Mouse (Mus musculus): Measurements from ENCODE around the gene Sec16b. TPM values are rescaled to one million over a fixed set of nuclear protein-coding genes. Genes with fewer than 3 reads are reported as not detected.

The Sec16b gene
- polyA plus RNA-seq (2012; rRNA removed) = 0.47 and 0.64 TPM in 2 replicates

- no peak for TF ChIP-seq CTCF (IDR thresholded peaks at IDR 0.05; ENCODE audit: borderline replicate concordance, extremely low read depth, insufficient read depth, insufficient read length)
- TF ChIP-seq POLR2A (IDR thresholded peaks at IDR 0.05; ENCODE audit: borderline replicate concordance, extremely low read depth, insufficient read depth, insufficient read length, poor library complexity, severe bottlenecking) = no peak
These were observed at the start of gene Sec16b for GRCm38 (mm10) chr1:157506522-157506921. Sec16b (plus strand) TSS chr1:157506728.

GRCm38 (mm10) chr1:157457789-157458188 lies 48.7 kb upstream of the Sec16b start:
- TF ChIP-seq POLR2A (IDR thresholded peaks at IDR 0.05; ENCODE audit: borderline replicate concordance, extremely low read depth, insufficient read depth, insufficient read length, poor library complexity, severe bottlenecking) (no peak), CTCF (IDR thresholded peaks at IDR 0.05; ENCODE audit: borderline replicate concordance, extremely low read depth, insufficient read depth, insufficient read length) (no peak)
- DNase-seq (ENCODE audit: low read depth) = peak; percentile 57

More at GRCm38 (mm10) chr1:157506522-157506921, at the start of gene Sec16b:
- peak; percentile 61 for DNase-seq (ENCODE audit: low read depth)

- TF ChIP-seq POLR2A (IDR thresholded peaks at IDR 0.05; ENCODE audit: borderline replicate concordance, extremely low read depth, insufficient read depth, insufficient read length, poor library complexity, severe bottlenecking) (no peak), CTCF (IDR thresholded peaks at IDR 0.05; ENCODE audit: borderline replicate concordance, extremely low read depth, insufficient read depth, insufficient read length) (peak; percentile 68)
- peak; percentile 86 for DNase-seq (ENCODE audit: low read depth)
These were observed 47.9 kb upstream of the Sec16b start, which contains the start of gene Cryzl2 for GRCm38 (mm10) chr1:157458421-157459208. Cryzl2 (plus strand) TSS chr1:157458577.

- TF ChIP-seq CTCF (IDR thresholded peaks at IDR 0.05; ENCODE audit: borderline replicate concordance, extremely low read depth, insufficient read depth, insufficient read length) (no peak), POLR2A (IDR thresholded peaks at IDR 0.05; ENCODE audit: borderline replicate concordance, extremely low read depth, insufficient read depth, insufficient read length, poor library complexity, severe bottlenecking) (no peak)
- DNase-seq (ENCODE audit: low read depth) = no peak
These were observed 46.6 kb upstream of the Sec16b start for GRCm38 (mm10) chr1:157459904-157460303.

DNA sequence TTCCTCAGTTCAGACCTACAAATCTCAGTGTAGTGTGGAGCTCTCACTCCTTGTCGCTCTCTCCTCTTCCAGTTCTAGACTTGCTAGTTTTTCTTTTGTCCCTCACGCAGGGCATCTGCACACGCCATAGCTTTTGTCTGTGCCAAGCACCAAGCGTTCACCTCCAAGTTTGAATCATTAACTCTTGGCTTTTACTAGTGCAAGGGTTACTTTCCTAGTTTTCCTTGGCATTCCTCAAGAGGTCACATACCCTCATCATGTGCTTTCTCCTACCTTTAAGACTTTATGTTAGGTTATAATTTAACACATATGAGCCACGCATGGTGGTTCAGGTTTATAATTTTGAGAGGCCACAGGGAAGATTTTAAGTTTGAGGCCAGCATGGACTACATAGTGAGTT lies 45.3 kb upstream of the Sec16b start:
- TF ChIP-seq CTCF (IDR thresholded peaks at IDR 0.05; ENCODE audit: borderline replicate concordance, extremely low read depth, insufficient read depth, insufficient read length) (no peak), POLR2A (IDR thresholded peaks at IDR 0.05; ENCODE audit: borderline replicate concordance, extremely low read depth, insufficient read depth, insufficient read length, poor library complexity, severe bottlenecking) (no peak)
- DNase-seq (ENCODE audit: low read depth) = no peak

GRCm38 (mm10) chr1:157462336-157462735 lies 44.2 kb upstream of the Sec16b start:
- TF ChIP-seq CTCF (IDR thresholded peaks at IDR 0.05; ENCODE audit: borderline replicate concordance, extremely low read depth, insufficient read depth, insufficient read length) (no peak), POLR2A (IDR thresholded peaks at IDR 0.05; ENCODE audit: borderline replicate concordance, extremely low read depth, insufficient read depth, insufficient read length, poor library complexity, severe bottlenecking) (no peak)
- DNase-seq (ENCODE audit: low read depth) = no peak

- no peak for DNase-seq (ENCODE audit: low read depth)
- TF ChIP-seq POLR2A (IDR thresholded peaks at IDR 0.05; ENCODE audit: borderline replicate concordance, extremely low read depth, insufficient read depth, insufficient read length, poor library complexity, severe bottlenecking) = no peak
- TF ChIP-seq CTCF (IDR thresholded peaks at IDR 0.05; ENCODE audit: borderline replicate concordance, extremely low read depth, insufficient read depth, insufficient read length) = peak; percentile 53; the same call in 1 of the 2 replicates
These were observed 41.3 kb upstream of the Sec16b start for GRCm38 (mm10) chr1:157465194-157465593.

GRCm38 (mm10) chr1:157467866-157468265 lies 38.7 kb upstream of the Sec16b start:
- no peak for TF ChIP-seq POLR2A (IDR thresholded peaks at IDR 0.05; ENCODE audit: borderline replicate concordance, extremely low read depth, insufficient read depth, insufficient read length, poor library complexity, severe bottlenecking)
- TF ChIP-seq CTCF (IDR thresholded peaks at IDR 0.05; ENCODE audit: borderline replicate concordance, extremely low read depth, insufficient read depth, insufficient read length) = no peak
- DNase-seq (ENCODE audit: low read depth) = no peak

DNA sequence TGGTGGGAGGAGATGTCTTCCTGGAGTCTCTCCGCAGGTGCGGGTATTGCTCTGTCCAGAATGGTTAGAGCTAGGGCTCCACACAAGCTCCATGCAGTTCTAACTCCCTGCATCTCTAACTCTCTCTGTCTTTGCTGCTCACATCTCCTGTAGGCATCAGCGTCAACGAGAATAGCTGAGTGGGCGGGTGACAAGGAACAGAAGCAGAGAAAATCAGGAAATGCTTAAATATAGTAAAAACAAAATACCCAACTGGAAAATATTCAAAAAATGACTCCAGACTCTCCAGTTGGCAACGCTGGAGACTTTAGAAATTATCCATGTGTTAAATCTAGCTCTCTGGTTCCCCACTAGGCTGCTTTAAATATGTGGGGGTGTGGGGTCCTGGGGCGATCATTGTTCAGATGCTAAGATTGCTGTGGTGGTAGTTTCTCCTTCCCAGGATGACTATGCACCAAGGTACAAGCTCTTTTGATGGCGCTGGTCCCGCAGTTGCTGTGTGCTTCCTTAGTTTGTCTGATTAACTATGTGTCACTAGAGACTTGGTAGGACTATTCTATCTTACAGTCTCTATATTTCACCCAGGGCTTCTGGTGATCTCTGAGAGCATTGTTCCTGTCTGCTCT lies 35.7 kb upstream of the Sec16b start:
- DNase-seq (ENCODE audit: low read depth) = no peak
- no peak for TF ChIP-seq CTCF (IDR thresholded peaks at IDR 0.05; ENCODE audit: borderline replicate concordance, extremely low read depth, insufficient read depth, insufficient read length)
- TF ChIP-seq POLR2A (IDR thresholded peaks at IDR 0.05; ENCODE audit: borderline replicate concordance, extremely low read depth, insufficient read depth, insufficient read length, poor library complexity, severe bottlenecking) = no peak

GRCm38 (mm10) chr1:157472716-157473115 lies 33.8 kb upstream of the Sec16b start:
- no peak for DNase-seq (ENCODE audit: low read depth)
- no peak for TF ChIP-seq CTCF (IDR thresholded peaks at IDR 0.05; ENCODE audit: borderline replicate concordance, extremely low read depth, insufficient read depth, insufficient read length)
- TF ChIP-seq POLR2A (IDR thresholded peaks at IDR 0.05; ENCODE audit: borderline replicate concordance, extremely low read depth, insufficient read depth, insufficient read length, poor library complexity, severe bottlenecking) = no peak

DNA sequence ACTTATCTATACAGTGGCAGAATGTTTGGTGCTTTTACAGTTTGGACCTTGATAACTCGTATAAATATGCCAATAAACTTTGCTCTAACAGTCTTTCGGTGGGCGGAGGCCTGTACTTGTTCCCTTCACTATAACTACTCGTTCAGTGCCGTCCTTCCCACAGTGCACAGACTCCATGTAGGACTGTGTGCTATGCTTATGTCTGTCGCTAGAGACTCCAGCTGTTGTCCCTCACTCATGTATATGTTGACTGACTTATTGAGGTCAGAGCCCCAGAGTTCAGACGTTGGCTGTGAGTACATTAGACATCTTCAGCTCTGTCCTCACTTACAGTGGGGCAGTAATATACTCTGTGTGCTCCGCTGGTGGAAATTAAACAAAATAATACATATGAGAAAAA lies 31.7 kb upstream of the Sec16b start:
- no peak for DNase-seq (ENCODE audit: low read depth)
- TF ChIP-seq POLR2A (IDR thresholded peaks at IDR 0.05; ENCODE audit: borderline replicate concordance, extremely low read depth, insufficient read depth, insufficient read length, poor library complexity, severe bottlenecking) = no peak
- TF ChIP-seq CTCF (IDR thresholded peaks at IDR 0.05; ENCODE audit: borderline replicate concordance, extremely low read depth, insufficient read depth, insufficient read length) = no peak

Measured in brain, embryonic 14.5 days (tissue).